Mouse (Mus musculus) mature B cell (primary cell): ENCODE measurements around the gene Setx.
"Not testable (repeated sequence)": the region's sequence is repeated elsewhere in the genome, so short reads cannot be mapped to it uniquely, and the experiment has no call there.

Experiments used
- in situ Hi-C: fragments of 300-500 bp; cut with MboI; formaldehyde crosslinking; loops from 2 replicates; pipeline ENCODE4 v1.14.3; 2019

Setx gene

DNA sequence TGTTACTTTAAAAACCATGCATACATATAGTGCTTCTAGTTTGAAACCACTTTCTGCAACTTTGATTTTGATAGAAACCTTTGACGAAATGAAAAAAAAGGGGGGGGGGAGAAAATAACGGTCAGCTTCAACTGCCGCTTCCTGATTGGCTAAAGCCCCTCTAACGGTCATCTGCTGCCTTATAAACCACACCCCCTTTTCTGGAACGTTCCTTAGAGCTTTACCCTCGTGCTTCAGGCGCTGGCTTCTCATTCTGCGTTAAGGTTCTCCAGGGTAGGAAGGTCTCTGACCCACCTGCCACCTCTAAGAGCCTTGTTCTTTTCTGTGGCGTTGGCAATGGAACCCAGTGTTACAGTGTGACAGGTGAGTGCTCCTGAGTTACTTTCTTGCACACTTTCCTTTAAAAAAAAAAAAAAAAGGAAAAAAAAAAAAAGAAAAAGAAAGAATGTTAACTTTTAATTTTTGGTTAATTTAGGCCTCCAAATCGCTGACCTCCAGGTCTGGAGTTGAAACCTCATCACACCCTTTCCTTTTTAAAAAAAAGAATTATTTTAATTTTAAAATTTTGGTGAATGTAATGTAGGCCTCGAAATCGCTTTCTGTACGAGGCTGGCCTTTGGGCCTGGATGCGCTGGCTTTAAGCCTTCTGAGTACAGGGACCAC, at the start of gene Setx:
TSS of gene Setx (plus strand) at position 275 of the 663 bp plus-strand sequence.
- in situ Hi-C loops: no loop called here

DNA sequence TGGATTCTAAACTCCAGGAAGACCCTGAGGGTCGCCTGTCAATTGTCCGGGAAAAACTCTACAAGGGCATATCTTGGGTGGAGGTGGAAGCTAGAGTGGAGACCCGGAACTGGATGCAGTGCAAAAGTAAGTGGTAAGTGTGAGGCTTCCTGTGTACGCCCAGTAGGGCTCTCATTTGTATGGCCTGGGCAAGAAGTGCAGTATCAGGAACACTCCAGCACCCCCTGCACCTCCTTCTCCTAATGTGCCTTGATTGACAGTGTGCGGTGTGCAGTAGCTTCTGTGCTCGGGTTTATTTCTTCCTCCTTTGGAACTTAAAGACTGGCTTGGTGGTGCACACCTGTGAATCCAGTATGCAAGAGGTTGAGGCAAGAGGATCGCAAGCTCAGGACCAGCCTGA, 49.3 kb upstream of the Setx start:
- in situ Hi-C loops: no loop called here

DNA sequence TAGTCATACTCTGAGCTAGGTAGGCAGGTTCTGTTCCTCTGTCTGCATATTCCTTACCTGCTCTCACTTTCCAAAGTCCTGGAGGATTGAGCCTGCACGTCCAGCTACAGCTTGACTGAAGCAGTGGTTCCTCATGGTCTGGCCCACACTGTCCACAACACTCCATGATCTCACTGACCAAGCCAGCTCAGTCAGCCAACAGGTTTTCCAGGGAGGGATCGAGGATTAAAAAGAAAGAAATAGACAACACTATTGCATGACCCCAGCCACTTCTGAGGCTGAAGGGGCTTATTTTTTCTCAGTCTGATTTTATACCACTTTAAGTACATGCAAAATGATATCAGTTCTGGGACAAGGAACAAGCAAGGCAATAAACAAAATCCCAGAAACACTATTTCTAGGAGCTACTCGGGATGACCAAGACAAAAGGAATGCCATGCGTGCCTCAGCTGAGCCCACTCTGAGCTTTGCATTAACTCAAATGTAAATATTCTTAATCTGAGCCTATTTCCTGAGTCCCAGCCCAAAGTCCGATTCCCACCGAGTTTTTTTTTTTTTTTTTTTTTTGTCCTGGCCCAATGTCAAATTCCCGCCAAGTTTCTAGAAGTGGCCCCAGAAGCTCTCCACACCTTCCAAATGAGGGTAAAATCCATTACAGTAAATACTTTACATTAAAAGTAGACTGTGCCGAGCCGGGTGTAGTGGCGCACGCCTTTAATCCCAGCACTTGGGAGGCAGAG, 48.5 kb upstream of the Setx start:
- in situ Hi-C loops: no loop called here

DNA sequence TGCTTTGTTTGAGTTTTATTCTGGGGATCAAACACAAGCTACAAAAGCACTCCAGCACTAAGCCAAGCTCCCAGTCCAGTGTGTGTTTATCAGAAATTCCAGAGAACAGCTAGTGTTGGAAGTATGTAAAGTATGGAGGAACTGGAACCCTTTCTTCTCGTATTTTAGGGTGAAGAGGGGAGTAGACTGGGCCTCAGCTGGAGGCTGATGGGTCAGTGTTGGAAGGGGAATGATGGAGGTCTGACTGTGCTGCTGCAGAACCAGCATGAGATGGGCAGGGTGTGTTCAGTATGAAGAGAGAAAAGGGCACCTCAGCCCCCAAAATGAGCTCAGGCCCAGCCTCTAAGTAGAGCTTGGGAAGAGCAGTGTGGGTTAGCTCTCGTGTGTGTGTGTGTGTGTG, 47.8 kb upstream of the Setx start:
- in situ Hi-C loops: no loop called here

DNA sequence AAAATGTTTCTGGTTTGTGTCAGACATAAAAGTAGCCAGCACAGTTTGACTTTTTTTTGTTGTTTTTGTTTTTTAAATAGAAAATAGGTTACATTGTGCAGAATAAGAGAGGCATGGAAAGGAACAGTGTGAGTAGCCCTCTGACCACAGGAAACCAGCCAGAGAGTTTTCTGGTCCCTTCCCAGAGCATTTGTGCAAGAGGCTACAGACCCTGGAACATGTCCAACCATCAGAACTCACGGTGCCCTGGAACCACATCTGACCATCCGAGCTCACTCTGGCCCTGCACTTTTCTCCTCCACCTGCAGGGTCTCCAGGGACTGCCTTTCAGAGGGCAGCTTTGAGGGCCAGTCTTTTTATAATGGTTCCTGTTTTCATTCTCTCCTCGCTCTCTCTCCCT, 42.0 kb upstream of the Setx start:
- in situ Hi-C loops: no loop called here

DNA sequence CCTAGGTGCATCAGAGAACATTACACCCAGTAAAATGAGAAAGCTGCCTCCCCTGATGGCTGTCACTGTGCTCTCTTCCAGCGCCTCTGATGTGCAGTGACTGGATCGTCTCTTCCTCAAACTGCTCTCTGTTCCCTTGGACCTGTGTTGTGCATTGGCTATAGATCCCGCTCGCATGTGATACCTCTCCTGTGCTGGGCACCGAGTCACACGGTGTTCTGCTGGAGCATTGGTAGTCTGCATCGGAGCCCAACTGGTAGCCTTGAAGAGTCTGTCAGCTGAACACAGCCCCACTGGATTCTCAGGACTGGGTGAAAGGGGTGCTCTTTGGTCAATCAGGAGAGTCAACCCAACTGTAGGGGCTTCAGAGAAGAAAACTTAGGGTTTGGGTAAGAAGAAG, 38.0 kb upstream of the Setx start:
- in situ Hi-C loops: no loop called here

DNA sequence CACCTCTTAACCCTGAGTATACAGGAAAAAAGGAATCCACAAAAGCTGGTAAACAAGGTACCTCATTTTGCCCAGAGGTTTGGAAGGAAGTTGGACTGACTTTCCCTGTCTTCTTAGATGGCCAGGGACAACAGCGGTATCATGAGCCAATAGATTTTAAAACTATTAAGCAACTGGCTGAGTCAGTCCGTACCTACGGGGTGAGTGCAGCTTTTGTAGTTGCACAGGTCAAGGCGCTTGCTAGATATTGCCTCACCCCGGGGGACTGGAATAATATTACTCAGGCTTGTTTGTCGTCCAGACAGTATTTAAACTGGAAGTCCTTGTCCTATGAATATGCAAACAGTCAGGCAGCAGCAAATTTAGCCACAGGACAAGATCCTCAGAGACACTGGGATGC, 34.7 kb upstream of the Setx start:
- in situ Hi-C loops: not testable (repeated sequence)

DNA sequence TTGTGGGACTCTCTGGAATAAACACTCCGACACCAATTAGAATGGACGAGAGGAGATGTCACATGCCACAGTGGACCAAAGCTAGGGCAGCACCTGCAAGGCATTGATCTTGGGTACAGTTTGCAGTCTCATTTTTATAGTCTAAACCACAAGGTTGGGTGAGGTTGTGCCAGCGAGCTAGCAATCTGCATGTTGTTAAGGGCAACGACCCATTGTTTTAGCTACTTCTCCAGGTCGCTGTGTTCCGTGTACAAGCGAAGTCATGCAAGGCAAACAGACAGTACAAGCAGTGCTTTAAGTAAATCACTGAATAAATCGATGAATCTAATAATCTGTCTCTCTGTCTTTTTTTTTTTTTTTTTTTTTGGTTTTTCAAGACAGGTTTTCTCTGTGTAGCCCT, 28.3 kb upstream of the Setx start:
- in situ Hi-C loops: no loop called here

DNA sequence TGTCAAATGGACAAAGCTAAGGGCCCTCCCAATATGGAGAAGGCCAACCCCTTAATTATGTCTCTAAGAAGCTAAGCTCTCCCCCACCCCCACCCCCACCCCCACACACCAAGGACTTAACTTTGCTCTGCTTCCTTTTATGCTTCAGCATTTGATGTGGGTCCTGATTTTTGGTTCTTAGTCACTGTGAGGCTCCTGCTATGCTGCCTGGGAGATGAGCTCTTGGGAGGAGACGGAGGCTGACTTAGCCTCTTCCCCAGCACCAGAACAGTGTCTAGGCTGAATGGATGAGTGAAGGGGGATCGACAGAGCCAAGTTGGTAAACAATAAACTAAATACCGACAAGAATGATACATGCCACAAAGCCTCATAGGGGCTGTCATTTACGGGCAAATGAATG, 27.2 kb upstream of the Setx start:
- in situ Hi-C loops: no loop called here

DNA sequence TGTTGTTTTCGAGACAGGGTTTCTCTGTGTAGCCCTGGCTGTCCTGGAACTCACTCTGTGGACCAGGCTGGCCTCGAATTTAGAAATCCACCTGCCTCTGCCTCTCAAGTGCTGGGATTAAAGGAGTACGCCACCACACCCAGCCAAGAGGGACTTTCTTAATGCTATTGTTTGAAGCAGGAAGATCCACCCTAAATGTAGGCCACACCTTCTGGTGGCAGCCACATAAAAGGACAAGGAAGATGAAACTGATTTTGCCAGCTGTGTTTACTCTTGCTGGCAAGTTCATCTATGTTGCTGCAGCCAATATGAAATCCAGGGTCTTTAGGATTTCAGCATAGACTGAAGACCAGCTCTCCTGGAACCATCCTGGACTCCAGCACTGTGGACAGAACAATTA, 26.5 kb upstream of the Setx start:
- in situ Hi-C loops: no loop called here

DNA sequence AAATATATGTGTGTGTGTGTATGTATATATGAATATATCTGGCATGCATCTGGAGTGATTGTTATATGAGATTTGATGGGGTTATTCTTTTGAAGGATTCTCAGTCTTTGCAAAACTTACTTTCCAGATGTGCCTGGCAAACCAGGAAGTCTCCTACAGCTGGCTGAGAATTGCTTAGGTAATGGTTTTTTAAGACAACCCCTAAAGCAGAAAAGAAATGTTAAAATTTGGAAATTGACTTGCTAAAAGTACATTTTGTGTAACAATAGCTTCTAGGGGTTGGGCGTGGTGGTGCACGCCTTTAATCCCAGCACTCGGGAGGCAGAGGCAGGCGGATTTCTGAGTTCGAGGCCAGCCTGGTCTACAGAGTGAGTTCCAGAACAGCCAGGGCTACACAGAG, 26.0 kb upstream of the Setx start:
- in situ Hi-C loops: not testable (repeated sequence)

DNA sequence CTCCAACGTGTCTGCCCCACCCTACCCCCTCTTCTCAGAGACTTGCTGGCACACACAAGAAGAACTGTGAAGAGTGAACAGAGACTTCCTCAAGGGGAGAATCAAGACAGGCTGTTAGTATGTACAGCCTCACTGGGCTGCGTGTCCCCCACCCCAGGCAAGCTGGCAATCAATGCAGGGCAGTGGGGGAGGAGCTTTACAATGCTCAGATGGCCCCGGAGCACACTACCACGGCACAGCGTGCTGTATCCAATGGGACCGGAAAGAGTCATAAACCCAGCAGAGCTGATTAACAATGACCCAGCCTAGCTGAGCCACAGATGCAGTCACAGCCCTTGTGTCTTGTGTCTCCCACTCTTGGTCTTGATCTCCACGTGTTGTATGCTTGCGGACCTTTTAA, 25.2 kb upstream of the Setx start:
- in situ Hi-C loops: no loop called here

DNA sequence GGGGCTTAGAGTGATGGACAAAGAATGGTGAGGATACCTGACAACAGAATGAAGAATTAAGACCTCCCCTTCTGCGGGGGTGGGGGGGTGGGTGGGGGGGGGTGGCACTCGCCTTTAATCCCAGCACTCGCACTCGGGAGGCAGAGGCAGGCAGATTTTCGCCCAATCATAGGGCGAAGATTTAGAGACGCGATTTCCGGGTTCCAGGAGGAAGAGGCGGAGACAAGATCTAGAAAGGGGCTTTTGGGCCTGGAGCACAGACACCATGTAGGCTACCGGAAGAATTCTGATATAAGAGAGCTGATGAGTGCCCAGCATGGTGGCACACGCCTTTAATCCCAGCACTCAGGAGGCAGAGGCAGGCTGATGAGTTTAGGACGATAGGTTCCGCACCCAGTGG, 24.3 kb upstream of the Setx start:
- in situ Hi-C loops: no loop called here

DNA sequence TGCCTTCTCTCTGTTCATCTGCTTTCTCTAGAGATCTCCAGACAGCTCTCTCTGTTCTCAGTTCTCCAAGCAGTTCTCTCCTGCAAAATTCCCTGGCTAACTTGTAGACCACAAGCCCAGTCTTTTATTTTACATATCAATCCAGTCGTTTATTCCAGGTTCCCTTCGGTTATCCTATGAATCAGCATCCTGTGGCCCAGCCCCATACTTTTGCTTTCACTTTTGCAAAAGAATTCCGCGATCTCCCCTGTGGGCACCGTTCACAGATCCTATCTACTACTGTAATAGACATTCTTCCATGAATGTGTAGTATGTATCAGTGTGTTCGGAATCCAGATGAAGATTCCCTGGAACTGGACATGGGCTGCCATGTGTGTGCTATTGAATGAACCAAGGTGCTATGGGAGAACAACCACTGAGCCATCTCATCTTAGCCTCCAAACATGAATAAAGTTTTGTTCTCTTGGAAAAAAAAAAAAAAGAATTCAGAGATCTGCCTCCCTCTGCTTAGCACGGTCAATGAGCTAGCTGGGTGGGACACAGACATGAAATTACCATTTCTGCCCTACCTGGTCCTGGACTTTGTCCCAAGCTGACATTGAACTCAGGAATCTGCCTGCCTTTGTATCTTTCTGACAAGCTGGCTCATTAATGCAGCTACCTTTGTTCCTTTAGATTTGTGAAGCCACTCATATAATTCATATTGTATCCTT, 23.0 kb upstream of the Setx start:
- in situ Hi-C loops: no loop called here

DNA sequence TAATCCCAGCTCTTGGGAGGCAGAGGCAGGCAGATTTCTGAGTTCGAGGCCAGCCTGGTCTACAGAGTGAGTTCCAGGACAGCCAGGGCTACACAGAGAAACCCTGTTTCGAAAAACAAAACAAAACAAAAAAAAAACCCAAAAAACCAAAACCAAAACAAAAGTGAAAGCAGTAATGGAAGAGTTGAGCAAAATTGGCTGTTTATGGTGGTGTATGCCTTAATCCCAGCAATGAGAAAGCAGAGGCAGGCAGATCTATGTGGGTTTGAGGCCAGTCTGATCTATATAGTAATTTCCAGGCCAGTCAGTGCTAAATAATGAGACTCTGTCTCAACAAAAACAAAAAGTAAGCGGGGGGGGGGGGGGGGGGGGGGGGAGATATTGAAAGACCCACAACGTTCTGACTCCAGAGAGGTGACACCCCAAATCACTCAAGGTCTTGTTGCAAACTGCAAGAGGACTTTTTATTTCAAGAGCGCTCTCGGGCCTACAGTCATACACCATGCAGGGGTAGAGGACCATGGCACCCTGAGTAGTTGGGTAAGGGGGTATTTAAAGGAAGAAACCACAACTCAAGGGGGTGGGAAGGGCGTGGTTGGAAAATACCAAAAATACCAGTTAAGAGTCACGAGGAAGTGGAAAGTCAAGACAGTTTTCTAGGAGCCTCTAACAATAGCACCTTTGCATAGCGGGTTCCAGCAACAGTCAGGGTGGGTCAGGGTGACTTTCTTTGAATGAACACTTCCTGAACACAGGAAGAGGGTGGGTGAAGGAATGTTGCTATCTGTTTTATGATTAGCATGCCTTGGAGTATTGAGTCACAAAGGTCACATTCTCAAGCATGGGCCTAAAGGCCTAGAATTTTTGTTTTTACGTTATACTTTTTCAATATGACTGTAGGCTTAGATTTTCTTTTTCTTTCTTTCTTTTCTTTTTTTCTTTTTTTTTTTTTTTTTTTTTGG, 21.3 kb upstream of the Setx start:
- in situ Hi-C loops: not testable (repeated sequence)

DNA sequence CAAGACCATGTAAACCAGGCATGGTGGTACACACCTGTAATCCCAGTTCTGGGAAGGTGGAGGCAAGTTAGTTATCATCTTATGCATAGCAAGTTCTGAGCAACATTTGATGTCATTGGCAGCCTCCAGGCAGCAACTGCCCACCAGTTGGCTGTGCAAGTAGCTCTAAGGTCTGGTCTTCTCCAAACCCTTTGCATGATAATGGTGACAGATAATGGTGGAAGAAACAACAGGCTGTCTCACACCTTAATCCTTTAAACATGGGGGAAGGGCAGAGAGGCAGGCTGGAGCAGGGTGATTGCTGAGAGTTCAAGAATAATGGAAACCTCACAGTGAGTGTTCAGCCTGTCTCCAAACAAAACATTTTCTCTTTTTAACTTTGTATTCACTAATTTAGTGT, 3.0 kb upstream of the Setx start:
- in situ Hi-C loops: no loop called here

DNA sequence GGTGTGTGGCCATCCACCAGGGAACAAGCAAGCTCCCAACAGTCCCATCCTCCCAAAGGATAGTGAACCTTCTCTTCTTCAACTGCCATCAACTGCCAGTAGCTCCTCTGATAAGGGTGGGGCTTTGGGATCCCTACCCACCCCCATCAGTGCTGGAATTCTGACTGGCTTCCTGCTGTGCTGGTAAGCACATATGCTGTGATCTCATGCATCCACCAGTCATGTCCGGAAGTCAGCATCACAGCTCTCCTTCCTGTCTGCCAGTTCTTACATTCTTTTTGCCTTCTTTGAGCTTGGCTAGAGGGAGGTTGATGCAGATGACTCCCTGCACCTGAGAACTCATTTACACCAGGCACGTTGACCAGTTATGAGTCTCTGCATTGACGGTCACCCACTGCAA, 1.5 kb upstream of the Setx start:
- in situ Hi-C loops: no loop called here

DNA sequence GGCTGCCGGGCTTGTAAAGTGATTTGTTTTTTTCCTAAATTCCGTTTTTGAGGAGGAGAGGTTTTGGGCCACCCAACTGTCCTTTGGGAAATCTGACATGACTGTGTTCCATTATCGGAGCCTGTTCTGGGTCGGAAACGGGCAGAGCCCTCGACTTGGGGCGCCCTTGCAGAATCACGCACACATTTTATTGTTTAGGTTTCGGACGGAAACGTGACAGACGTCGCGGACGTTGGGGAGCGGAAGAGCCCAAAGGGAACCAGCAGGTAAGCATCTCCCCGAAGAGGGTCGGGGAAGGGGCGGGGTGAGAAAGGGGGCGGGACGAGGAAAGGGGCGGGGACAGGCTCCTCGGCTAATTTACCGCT, 572 bp downstream of the Setx start:
- in situ Hi-C loops: no loop called here

DNA sequence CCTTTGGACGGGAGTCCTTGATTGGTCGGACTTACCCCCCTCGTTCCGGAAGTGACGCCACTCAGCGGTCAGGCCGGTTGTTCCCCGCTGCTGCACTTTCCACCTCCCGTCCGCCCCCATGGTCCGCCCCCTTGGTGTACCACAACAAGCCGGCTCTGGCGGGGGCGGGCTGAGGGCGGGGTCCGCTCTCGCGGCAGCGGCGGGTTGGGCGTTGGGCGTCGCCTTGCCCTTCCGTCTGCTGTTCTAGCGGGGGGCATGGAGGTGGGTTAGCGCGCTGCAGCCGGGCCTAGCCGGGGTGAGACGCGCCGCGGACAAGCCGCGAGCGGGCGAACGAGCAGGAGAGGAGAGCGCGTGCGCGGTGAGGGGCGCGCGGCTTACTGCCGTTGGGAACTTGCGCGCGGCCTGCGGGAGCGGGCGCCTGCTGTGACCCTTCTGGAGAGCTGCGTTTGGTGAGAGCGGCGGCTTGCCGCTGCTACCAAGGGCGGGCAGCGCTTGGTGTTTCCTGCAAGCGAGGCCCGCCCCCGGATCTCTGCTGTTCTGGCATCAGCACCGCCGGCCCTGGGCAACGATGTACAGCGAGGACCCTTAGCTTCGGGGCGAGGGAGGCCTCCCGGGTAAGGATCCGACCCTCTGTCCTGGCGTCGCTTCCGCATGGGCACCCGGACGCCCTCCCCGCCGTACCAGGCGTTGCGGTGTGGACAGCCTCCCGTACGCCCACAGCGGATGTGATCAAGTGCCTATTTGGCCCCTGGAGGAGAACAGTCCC, 1.1 kb downstream of the Setx start:
- in situ Hi-C loops: no loop called here

DNA sequence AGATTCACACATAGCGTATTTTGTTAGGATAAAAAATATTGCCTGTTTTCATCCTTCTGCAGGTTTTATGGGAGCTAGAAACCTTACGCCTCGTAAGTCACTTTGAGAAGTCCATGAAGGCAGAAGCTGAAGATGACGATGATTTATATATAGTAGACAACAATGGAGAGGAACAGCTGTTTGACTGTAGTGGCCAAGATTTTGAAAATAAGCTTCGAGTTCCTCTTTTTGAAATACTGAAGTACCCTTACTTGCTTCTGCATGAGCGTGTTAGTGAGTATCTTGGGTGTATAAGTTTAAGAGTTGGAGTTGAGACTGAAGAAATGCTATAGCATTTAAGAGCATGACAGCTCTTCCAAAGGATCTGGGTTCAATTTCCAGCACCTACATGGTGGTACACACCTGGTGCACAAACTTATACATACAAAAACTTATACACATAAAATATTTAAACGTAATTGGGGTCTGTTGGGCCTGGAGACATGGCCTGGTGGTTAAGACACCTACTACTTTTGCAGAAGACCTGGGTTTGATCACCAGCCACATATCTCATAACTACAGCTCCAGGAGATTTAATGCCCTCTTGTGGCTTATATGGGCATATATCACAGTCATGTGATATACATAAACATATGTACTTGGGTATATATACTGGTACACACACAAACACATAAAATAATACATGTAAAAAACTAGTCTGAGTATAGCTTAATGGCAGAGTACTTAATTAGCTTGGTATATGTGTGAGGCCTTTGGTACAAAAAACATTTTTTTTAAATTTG, 6.3 kb downstream of the Setx start:
- in situ Hi-C loops: no loop called here

DNA sequence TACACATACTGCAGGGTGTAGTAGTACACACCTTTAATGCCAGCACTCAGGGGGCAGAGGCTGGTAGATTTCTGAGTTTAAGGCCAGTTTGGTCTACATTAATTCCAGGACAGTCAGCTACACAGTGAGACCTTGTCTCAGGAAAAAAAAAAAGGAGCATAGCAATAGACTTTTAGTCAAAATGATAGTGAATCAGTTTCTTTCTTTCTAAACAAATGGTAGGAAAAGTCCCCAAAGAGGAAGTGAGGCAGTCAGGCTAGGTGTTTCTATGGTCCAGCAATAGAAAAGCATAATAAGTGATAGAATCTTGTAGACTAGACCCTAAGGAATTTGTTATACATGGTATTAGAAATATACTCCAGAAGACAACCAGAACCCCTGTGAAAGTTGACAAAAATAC, 11.2 kb downstream of the Setx start:
- in situ Hi-C loops: no loop called here
